Mouse (Mus musculus): ENCODE data around the gene Rnf151.
"Not testable (repeated sequence)": the region's sequence is repeated elsewhere in the genome, so short reads cannot be mapped to it uniquely, and the experiment has no call there.

The Rnf151 gene

GRCm38 (mm10) chr17:24705821-24706220 lies 12.0 kb downstream of the Rnf151 start:
- ATAC-seq (ENCODE audit: low TSS enrichment): no peak

DNA sequence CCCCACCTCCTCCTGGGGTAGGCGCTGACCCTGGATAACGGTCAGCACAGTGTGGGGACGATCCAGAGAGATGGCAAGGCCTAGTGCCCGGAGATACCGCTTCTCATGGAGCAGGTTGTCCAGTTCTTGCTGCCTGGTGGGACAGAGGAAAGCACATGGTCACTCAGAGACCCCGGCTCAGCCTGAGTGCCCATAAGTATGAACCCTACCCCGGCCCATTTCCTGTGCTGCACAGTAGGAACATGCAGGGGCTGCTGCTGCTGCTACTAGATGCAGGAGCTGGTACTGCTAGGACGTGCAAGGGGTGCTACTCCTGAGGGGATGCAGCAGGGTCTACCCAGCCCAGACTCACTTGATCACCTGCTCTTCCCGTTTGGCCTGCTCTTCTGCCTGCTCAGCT lies 16.6 kb downstream of the Rnf151 start:
- no peak for ATAC-seq (ENCODE audit: low TSS enrichment)

GRCm38 (mm10) chr17:24699473-24699872 lies 18.4 kb downstream of the Rnf151 start:
- no peak for ATAC-seq (ENCODE audit: low TSS enrichment)

DNA sequence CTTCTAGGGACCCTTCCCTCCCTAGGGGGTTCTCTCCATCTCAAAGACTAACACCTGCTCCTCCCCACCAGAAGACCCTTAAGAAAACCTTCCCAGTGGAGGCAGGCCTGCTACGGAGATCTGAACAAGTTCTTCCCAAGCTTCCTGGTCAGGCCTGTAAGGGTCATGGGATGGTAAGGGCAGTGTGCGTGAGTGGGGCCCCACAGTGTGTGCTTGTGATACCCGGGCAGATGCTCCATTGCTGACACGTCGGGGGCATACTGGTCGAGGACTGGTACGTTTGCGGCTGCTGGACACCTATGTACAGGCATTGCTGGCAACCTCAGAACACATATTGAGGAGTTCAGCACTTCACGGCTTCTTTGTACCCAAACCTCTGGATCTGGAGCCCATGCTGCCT lies 19.1 kb downstream of the Rnf151 start:
- ATAC-seq (ENCODE audit: low TSS enrichment): no peak

- ATAC-seq (ENCODE audit: low TSS enrichment): no peak
Observed at GRCm38 (mm10) chr17:24697985-24698384, 19.9 kb downstream of the Rnf151 start.

DNA sequence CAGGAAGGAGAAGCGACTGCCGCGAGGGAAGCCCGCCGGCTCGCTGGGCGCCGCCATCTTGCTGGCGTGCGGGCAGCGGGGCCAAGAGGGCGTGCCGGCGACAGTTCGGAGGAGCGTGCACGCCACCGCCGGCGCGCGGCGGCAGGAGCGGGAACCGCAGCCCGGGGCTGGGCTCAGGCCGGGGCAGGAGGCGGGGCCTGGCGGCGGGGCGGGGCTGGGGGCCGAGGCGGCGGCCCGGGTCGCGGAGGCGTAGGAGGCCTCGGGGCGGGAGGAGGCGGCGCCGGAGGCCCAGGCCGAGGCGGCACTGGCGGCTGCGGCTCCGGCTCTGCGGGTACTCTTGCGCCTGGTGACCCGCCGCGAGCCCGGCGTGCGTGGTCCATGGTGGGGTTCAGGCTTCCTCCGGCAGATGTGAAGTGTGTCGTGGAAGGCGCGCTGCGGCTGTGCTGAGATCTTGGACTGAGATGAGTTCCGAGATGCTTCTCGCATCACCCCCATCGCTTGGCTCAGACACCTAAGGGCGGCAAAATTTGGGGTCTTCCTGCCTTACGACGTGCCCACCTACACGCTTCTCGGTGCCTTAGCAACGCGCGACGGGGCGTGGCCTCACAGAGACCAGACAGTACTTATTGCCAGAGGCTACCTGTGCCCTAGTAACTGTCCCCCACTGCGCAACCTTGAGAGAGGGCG lies 21.7 kb downstream of the Rnf151 start, which contains the start of the genes Gfer and Noxo1:
Gene Gfer (minus strand): TSS at position 146 of the 687 bp plus-strand sequence.
Gene Noxo1 (plus strand): TSS at position 224 of the 687 bp plus-strand sequence.
- ATAC-seq (ENCODE audit: low TSS enrichment): peak; percentile 83

DNA sequence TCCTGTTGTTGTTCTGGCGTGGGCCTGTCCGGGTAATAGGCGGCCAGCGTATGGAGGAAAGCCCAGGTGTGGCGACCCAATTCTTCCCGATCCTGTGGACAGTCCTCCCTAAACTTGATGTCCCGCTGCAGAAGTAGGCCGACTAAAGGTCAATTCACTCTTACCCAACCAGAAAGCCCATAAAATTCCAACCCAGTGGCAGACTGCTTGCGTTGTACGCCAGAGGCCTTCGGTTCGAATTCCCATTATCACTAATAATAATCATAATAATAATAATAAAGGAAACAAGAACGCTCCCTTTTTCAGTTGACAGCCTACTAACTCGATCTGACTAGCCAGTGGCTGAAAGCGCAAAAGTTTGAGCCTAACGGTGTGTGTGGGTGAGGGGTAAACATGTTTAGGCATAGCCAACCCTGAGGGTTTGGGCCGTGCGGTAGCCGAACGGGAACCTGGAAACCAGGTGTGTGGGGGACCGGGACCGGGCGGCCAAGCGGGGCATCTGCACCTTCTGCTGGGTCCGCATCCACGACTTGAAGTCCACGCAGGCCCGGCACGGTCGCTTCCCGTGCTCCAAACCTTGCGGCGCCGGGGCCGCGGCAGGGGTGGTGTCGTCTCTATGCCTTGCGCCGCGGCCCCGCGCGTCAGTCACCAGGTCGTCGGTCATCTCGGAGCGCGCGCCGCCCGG lies 22.4 kb downstream of the Rnf151 start:
- ATAC-seq (ENCODE audit: low TSS enrichment): peak; percentile 5; the same call in 1 of the 2 replicates

DNA sequence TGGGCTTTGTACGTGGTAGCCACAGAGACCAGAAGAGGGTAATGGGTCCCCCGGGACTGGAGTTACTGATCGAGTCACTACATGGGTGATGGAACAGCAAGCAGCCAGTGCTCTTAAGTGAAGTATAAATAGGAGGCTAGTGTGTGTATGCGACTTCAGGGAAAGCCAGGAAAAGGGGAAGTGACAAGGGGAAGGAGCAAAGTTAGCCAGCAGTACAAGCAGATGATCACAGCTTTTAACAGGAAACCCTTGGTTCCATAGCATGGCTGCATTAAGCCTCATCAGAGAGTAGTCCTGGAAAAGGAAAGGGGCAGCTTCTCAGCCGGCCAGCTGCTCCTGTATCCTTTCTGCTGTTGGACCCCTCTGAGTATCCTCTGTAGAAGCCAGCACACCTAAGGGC lies 25.5 kb downstream of the Rnf151 start:
- no peak for ATAC-seq (ENCODE audit: low TSS enrichment)

GRCm38 (mm10) chr17:24689251-24690081 lies 28.4 kb downstream of the Rnf151 start, which contains the start of gene Syngr3:
Gene Syngr3, minus strand, starts transcription at chr17:24689955.
- ATAC-seq (ENCODE audit: low TSS enrichment): peak; percentile 51; the same call in 1 of the 2 replicates

- no peak for ATAC-seq (ENCODE audit: low TSS enrichment)
Observed at GRCm38 (mm10) chr17:24687599-24687998, 30.3 kb downstream of the Rnf151 start.

DNA sequence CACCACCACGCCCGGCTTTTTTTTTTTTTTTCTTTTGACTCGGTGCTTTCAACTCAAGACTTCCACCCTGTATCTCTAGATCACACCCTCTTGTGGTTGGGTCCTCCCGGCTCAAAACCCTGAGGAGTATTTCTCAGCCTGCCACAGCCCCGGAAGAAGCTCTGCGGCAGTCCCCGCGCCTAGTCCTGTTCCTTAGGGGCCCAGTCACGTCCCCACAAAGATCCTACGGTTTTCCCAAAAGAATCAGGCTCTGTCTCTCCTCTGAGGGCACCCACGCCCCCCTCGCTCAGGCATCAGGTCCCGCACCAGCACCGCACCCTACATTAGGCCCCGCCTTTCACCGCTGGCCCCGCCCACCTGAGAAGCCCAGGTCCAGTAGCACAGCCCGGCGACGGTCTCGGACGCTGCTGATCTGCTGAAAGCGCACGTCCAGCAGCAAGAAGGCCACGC lies 30.7 kb downstream of the Rnf151 start:
- ATAC-seq (ENCODE audit: low TSS enrichment): no peak

DNA sequence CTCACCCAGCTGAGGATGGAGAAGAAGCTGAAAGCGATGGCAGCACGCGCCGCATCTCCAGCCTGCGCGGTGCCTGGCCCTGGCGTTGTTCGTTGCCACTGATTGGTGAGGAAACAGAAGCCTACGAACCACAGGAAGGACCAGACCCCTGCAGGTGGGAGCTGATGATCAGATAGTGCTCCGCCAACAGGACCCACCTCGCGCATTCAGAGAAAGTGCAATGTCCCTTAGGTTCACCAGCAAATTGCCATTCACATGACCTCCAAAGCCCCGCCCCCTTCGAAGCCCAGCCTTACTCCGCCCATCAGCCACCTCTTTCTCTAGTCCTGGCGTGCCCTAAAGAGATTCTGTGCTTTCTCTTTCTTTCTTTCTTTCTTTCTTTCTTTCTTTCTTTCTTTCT lies 31.3 kb downstream of the Rnf151 start:
- no peak for ATAC-seq (ENCODE audit: low TSS enrichment)

DNA sequence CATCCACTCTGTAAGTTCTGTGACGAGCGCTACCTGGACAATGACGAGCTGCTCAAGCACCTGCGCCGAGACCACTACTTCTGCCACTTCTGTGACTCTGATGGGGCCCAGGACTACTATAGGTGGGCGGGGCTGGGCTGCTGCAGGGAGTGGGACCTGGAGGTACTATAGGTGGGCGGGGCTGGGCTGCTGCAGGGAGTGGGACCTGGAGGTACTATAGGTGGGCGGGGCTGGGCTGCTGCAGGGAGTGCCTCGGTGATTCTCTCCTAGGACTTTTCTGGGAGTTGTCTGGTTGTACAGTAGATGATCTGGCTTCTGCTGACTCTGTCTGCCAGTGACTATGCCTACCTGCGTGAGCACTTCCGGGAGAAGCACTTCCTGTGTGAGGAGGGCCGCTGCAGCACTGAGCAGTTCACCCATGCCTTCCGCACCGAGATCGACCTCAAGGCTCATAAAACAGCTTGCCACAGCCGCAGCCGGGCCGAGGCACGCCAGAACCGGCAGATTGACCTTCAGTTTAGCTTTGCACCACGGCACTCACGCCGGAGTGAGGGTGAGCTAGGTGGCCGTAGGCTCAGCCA lies 40.3 kb downstream of the Rnf151 start:
- ATAC-seq (ENCODE audit: low TSS enrichment): no peak

GRCm38 (mm10) chr17:24676877-24677276 lies 41.0 kb downstream of the Rnf151 start:
- ATAC-seq (ENCODE audit: low TSS enrichment): no peak

- ATAC-seq (ENCODE audit: low TSS enrichment): no peak
Observed at GRCm38 (mm10) chr17:24676187-24676586, 41.7 kb downstream of the Rnf151 start.

- ATAC-seq (ENCODE audit: low TSS enrichment): peak; percentile 56
Observed at GRCm38 (mm10) chr17:24674277-24674676, 43.6 kb downstream of the Rnf151 start.

- ATAC-seq (ENCODE audit: low TSS enrichment): no peak
Observed at GRCm38 (mm10) chr17:24672141-24672540, 45.7 kb downstream of the Rnf151 start.

DNA sequence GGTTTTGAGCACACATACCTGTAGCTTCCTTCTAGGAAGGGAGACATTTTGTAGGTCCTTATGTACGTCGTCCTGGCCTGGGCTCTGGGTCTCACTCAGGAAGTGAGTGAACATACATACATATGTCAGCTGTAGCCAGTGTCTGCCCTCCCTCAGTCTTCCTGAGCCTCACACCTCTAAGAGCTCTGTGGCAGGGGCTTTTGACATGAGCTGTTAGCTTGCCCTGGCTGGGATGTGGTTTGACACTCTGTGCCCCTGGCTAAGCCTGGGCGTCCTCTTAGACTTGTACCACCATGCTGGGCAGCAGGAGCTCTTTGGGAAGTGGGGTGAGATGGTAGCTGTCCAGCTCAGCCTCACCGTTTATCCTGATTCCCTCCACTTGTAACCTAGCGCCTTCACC lies 46.5 kb downstream of the Rnf151 start:
- no peak for ATAC-seq (ENCODE audit: low TSS enrichment)

GRCm38 (mm10) chr17:24670246-24670844 lies 47.5 kb downstream of the Rnf151 start:
- no peak for ATAC-seq (ENCODE audit: low TSS enrichment)

GRCm38 (mm10) chr17:24669545-24670245 lies 48.2 kb downstream of the Rnf151 start, which contains the start of gene Zfp598:
Gene Zfp598, plus strand, starts transcription at chr17:24669687.
- ATAC-seq (ENCODE audit: low TSS enrichment): peak; percentile 95

GRCm38 (mm10) chr17:24669214-24669544 lies 48.7 kb downstream of the Rnf151 start:
- ATAC-seq (ENCODE audit: low TSS enrichment): not testable (repeated sequence)

All from frontal cortex, adult (tissue).